Comparison of ENCODE assay signal across 9 mouse cellular contexts in the genomic region with DNA sequence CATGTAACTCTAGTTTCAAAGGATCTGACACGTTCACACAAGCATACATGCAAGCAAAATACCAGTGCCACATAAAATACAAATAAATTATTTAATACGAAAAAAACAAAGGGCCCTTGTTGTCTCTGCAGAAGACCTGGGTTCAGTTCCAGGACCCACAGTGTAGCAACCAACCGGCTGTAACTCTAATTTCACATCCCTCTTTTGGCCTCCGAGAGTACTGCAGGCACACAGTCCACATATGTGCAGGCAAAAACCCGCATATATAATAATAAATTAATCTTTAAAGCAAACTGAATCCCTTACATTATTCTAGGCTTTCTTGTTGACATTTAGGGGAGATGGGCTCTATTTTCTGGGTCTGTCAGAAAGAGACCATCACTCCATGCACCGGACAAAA. TPM values are rescaled to one million over a fixed set of nuclear protein-coding genes. Genes with fewer than 3 reads are reported as not detected.
A peak's percentile ranks its signal among the peaks of the same experiment; 100 is the strongest.
DNase-seq lines count a peak whose midpoint lies in the region; ATAC-seq and TF ChIP-seq lines count a peak whose summit lies in the region.
"Had no signal": no experiment of that assay in that cellular context is flagged by ENCODE, and none has a peak within 500 bp of the region (broad histone marks: within the 10 kb centered on the region; RNA-seq: fewer than 3 reads in every experiment).

No protein-coding gene starts in this region.

- no peak overlapping the region; the same call in 1 of the 2 replicates for H3K4me3 ChIP-seq in lung, embryonic 14.5 days (ENCODE audit: low read depth, low read length)
- no peak overlapping the region for H3K4me3 ChIP-seq in hindbrain, embryonic 11.5 days (ENCODE audit: low read depth, low read length)
- H3K4me3 ChIP-seq in midbrain, embryonic 16.5 days (ENCODE audit: low read depth, low read length), result no peak overlapping the region

- H3K27me3 ChIP-seq in lung, embryonic 14.5 days (ENCODE audit: insufficient read depth, low read length), result no peaks in the 10 kb centered on the region
- no peaks in the 10 kb centered on the region for H3K27me3 ChIP-seq in hindbrain, embryonic 11.5 days (ENCODE audit: control insufficient read depth, insufficient read depth, low read length)
- H3K27me3 ChIP-seq in midbrain, embryonic 16.5 days (ENCODE audit: control insufficient read depth, insufficient read depth, low read depth, low read length), result no peaks in the 10 kb centered on the region

- no peaks in the 10 kb centered on the region for H3K9me3 ChIP-seq in lung, embryonic 14.5 days (ENCODE audit: low read depth, low read length)
- no peaks in the 10 kb centered on the region for H3K9me3 ChIP-seq in hindbrain, embryonic 11.5 days (ENCODE audit: control insufficient read depth, low read length)
- no peaks in the 10 kb centered on the region for H3K9me3 ChIP-seq in midbrain, embryonic 16.5 days (replicated peaks; ENCODE audit: control insufficient read depth, low read length, poor library complexity, severe bottlenecking)

- H3K36me3 ChIP-seq in lung, embryonic 14.5 days (ENCODE audit: insufficient read depth), result no peaks in the 10 kb centered on the region
- H3K36me3 ChIP-seq in hindbrain, embryonic 11.5 days (ENCODE audit: control insufficient read depth, insufficient read depth, low read length), result no peaks in the 10 kb centered on the region
- no peaks in the 10 kb centered on the region for H3K36me3 ChIP-seq in midbrain, embryonic 16.5 days (ENCODE audit: control insufficient read depth, insufficient read depth, low read length)

- H3K9ac ChIP-seq in lung, embryonic 14.5 days, result no peak overlapping the region
- no peak overlapping the region for H3K9ac ChIP-seq in hindbrain, embryonic 11.5 days (ENCODE audit: low read depth, low read length)
- no peak overlapping the region for H3K9ac ChIP-seq in midbrain, embryonic 16.5 days (ENCODE audit: low read depth, low read length)

- no peak for ATAC-seq in lung, embryonic 14.5 days (ENCODE audit: insufficient read depth)
- ATAC-seq in hindbrain, embryonic 11.5 days (ENCODE audit: low FRiP score), result peak; percentile 36; the same call in 1 of the 2 replicates
- no peak for ATAC-seq in midbrain, embryonic 16.5 days

- H3K27ac ChIP-seq in lung, embryonic 14.5 days (ENCODE audit: low read depth), result peak overlapping the region; percentile 60; the same call in 1 of the 2 replicates
- H3K27ac ChIP-seq in hindbrain, embryonic 11.5 days (ENCODE audit: low read depth, low read length), result no peak overlapping the region; the same call in 1 of the 2 replicates
- no peak overlapping the region for H3K27ac ChIP-seq in midbrain, embryonic 16.5 days (ENCODE audit: low read length)

- H3K4me1 ChIP-seq in lung, embryonic 14.5 days (ENCODE audit: insufficient read depth), result peaks cover 6% of the 10 kb centered on the region; the same call in 1 of the 2 replicates
- peaks cover 5% of the 10 kb centered on the region; the same call in 1 of the 2 replicates for H3K4me1 ChIP-seq in hindbrain, embryonic 11.5 days (replicated peaks; ENCODE audit: control insufficient read depth, insufficient read depth, low read length)
- H3K4me1 ChIP-seq in midbrain, embryonic 16.5 days (ENCODE audit: control insufficient read depth, insufficient read depth, low read length), result peaks cover 5% of the 10 kb centered on the region

- WGBS in lung, embryonic 14.5 days, result 51% methylated on average over 6 of the region's 6 CpGs
- WGBS in hindbrain, embryonic 11.5 days, result 64% methylated on average over 6 of the region's 6 CpGs
- WGBS in midbrain, embryonic 16.5 days, result 52% methylated on average over 6 of the region's 6 CpGs

- peak; percentile 58 for DNase-seq in embryo, embryonic 10 days (ENCODE audit: low spot score)
- no peak for DNase-seq in embryo, embryonic 9.5 days (ENCODE audit: extremely low spot score)
- DNase-seq in lung, embryonic 14.5 days, result peak; percentile 54
- DNase-seq in lung, postnatal 36 days, result no peak
- DNase-seq in hindbrain, embryonic 11.5 days (ENCODE audit: low spot score), result no peak
- no peak for DNase-seq in Muller cell, postnatal 12 days (ENCODE audit: inconsistent ontology term)
- no peak for DNase-seq in layer of hippocampus, postnatal 25 days (ENCODE audit: extremely low spot score in 1 of 2, low spot score in 1 of 2)
- DNase-seq: adrenal gland, adult 2 months had no signal

- peak; percentile 45 for TF ChIP-seq CTCF in lung, embryonic 14.5 days (IDR thresholded peaks at IDR 0.05; ENCODE audit: low read depth)

- H3K4me2 ChIP-seq in lung, embryonic 14.5 days, result peak overlapping the region; percentile 56
- no peak overlapping the region; the same call in 1 of the 2 replicates for H3K4me2 ChIP-seq in hindbrain, embryonic 11.5 days (replicated peaks; ENCODE audit: low read depth, low read length)
- H3K4me2 ChIP-seq in midbrain, embryonic 16.5 days (ENCODE audit: low read length), result peak overlapping the region; percentile 51; the same call in 1 of the 2 replicates

RNA-seq across cellular contexts. Expression of a gene that starts 15.9 kb away (rescaled TPM):
- polyA plus RNA-seq in lung, embryonic 14.5 days (2014; fragmentation: Nextera tagmentation; extraction: Ambion mirVana), result 81.7 and 83.8 TPM in 2 replicates
- polyA plus RNA-seq in hindbrain, embryonic 11.5 days (2014; fragmentation: Nextera tagmentation; extraction: Ambion mirVana), result 60.5 and 61.5 TPM in 2 replicates
- 13.0 and 16.3 TPM in 2 replicates for polyA plus RNA-seq in midbrain, embryonic 16.5 days (2015; fragmentation: Nextera tagmentation; extraction: Ambion mirVana)
- 1 to 10 TPM; 8.8 to 9.6 TPM for total RNA-seq in layer of hippocampus, postnatal 25 days (2021)

RNA-seq across cellular contexts. Expression of a gene that starts 39.3 kb away (rescaled TPM):
- polyA plus RNA-seq in lung, embryonic 14.5 days (2014; fragmentation: Nextera tagmentation; extraction: Ambion mirVana), result 66.1 and 68.6 TPM in 2 replicates
- 47.9 and 51.1 TPM in 2 replicates for polyA plus RNA-seq in hindbrain, embryonic 11.5 days (2014; fragmentation: Nextera tagmentation; extraction: Ambion mirVana)
- polyA plus RNA-seq in midbrain, embryonic 16.5 days (2015; fragmentation: Nextera tagmentation; extraction: Ambion mirVana), result 59.0 and 68.1 TPM in 2 replicates
- total RNA-seq in layer of hippocampus, postnatal 25 days (2021), result 100 to 1,000 TPM in 1 of 2 experiments, 10 to 100 TPM in 1; 83.4 to 101 TPM

RNA-seq across cellular contexts. Expression of a gene that starts 40.9 kb away (rescaled TPM):
- polyA plus RNA-seq in lung, embryonic 14.5 days (2014; fragmentation: Nextera tagmentation; extraction: Ambion mirVana), result 29.8 and 33.8 TPM in 2 replicates
- 19.7 and 20.5 TPM in 2 replicates for polyA plus RNA-seq in hindbrain, embryonic 11.5 days (2014; fragmentation: Nextera tagmentation; extraction: Ambion mirVana)
- 13.0 and 14.2 TPM in 2 replicates for polyA plus RNA-seq in midbrain, embryonic 16.5 days (2015; fragmentation: Nextera tagmentation; extraction: Ambion mirVana)
- total RNA-seq in layer of hippocampus, postnatal 25 days (2021), result 10 to 100 TPM; 88.9 to 91.0 TPM

RNA-seq across cellular contexts. Expression of a gene that starts 54.5 kb away (rescaled TPM):
- 12.0 and 12.5 TPM in 2 replicates for polyA plus RNA-seq in lung, embryonic 14.5 days (2014; fragmentation: Nextera tagmentation; extraction: Ambion mirVana)
- polyA plus RNA-seq in hindbrain, embryonic 11.5 days (2014; fragmentation: Nextera tagmentation; extraction: Ambion mirVana), result 5.3 and 5.4 TPM in 2 replicates
- 2.2 and 3.1 TPM in 2 replicates for polyA plus RNA-seq in midbrain, embryonic 16.5 days (2015; fragmentation: Nextera tagmentation; extraction: Ambion mirVana)
- 1 to 10 TPM; 2.1 to 2.8 TPM for total RNA-seq in layer of hippocampus, postnatal 25 days (2021)

Comparison
In these comparisons a context has a peak if more than half of its experiments do, and no peak if none do; other contexts are left out.
1. DNase-seq: peak in embryo, embryonic 10 days (single experiment) and lung, embryonic 14.5 days (single experiment); none in embryo, embryonic 9.5 days (single experiment), lung, postnatal 36 days (single experiment), hindbrain, embryonic 11.5 days (single experiment), Muller cell, postnatal 12 days (single experiment) and layer of hippocampus, postnatal 25 days (0 of 2).